Mouse (Mus musculus) embryonic facial prominence, embryonic 13.5 days (tissue): Measurements from ENCODE around the gene Adgrf5. TPM values are rescaled to one million over a fixed set of nuclear protein-coding genes. Genes with fewer than 3 reads are reported as not detected.
"Not testable (repeated sequence)": the region's sequence is repeated elsewhere in the genome, so short reads cannot be mapped to it uniquely, and the experiment has no call there.

Source experiments
- ATAC-seq: fragments of 200-750 bp; cut with Nextera tagmentation; 2 replicates; pipeline ENCODE4 v1.8.0; 2017; ENCODE audit warnings: low read depth; ENCODE audit not compliant: insufficient number of reproducible peaks, insufficient read depth, low FRiP score, low TSS enrichment
- H3K27ac ChIP-seq: fragments of 300-500 bp; sonication (generic); 2 replicates; pipeline ENCODE4 v1.5.1; 2015; ENCODE audit warnings: moderate library complexity, mild to moderate bottlenecking, inconsistent platforms
- H3K27me3 ChIP-seq: fragments of 300-500 bp; sonication (generic); 2 replicates; pipeline ENCODE4 v1.6.1; 2015; ENCODE audit warnings: mild to moderate bottlenecking, inconsistent platforms
- H3K36me3 ChIP-seq: fragments of 300-500 bp; sonication (generic); 2 replicates; pipeline ENCODE4 v1.6.1; 2015; ENCODE audit warnings: mild to moderate bottlenecking, inconsistent platforms
- H3K4me1 ChIP-seq: fragments of 300-500 bp; sonication (generic); 2 replicates; pipeline ENCODE4 v1.6.1; 2015; ENCODE audit warnings: inconsistent platforms
- H3K4me2 ChIP-seq: fragments of 300-500 bp; sonication (generic); 2 replicates; pipeline ENCODE4 v1.6.1; 2015; ENCODE audit warnings: moderate library complexity, mild to moderate bottlenecking, inconsistent platforms
- H3K4me3 ChIP-seq: fragments of 300-500 bp; sonication (generic); 2 replicates; pipeline ENCODE4 v1.5.1; 2015; ENCODE audit warnings: mild to moderate bottlenecking, inconsistent platforms
- H3K9ac ChIP-seq: fragments of 300-500 bp; sonication (generic); 2 replicates; pipeline ENCODE4 v1.6.1; 2015; ENCODE audit warnings: mild to moderate bottlenecking, inconsistent platforms
- H3K9me3 ChIP-seq: fragments of 300-500 bp; sonication (generic); 2 replicates; pipeline ENCODE4 v1.6.1; 2016; ENCODE audit warnings: inconsistent platforms
- WGBS: fragments of 180-500 bp; shearing (Covaris S2); methylation state at CpG from one replicate; pipeline ENCODE4 v1.1.7; 2015; ENCODE audit warnings: mixed read lengths; 5-methylcytosine and 5-hydroxymethylcytosine counted together
- polyA plus RNA-seq: library from polyadenylated mRNA; unstranded; fragments of >200 nt; fragmentation: Nextera tagmentation; extraction: Ambion mirVana; gene quantifications from 2 replicates; pipeline ENCODE4 v1.2.1, GENCODE M21; 2015

Gene Adgrf5
- polyA plus RNA-seq, 1 experiment from 2014 or later = 8.7 TPM

DNA sequence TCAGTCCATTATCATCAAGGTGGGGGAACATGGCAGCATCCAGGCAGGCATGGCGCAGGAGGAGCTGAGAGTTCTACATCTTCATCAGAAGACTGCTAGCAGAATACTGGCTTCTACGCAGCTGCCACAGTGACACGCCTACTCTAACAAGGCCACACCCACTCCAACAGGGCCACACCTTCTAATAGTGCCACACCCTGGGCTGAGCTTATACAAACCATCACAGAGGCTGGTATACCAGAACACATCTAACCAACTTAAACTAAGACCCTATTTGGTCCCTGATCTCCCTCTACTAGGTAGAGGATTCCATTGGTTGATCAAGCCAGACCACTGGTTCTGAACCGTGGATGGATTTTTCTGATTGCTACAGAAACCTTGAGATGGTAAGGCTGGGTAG is 112.3 kb downstream of the Adgrf5 start:
- no peak overlapping the region for H3K4me3 ChIP-seq
- WGBS = 82% methylated on average over 4 of the region's 4 CpGs
- peaks cover 11% of the 10 kb centered on the region; the same call in 1 of the 2 replicates for H3K4me1 ChIP-seq
- no peak for ATAC-seq
- H3K4me2 ChIP-seq = no peak overlapping the region
- H3K9ac ChIP-seq = no peak overlapping the region
- H3K9me3 ChIP-seq = no peaks in the 10 kb centered on the region
- H3K27me3 ChIP-seq = no peaks in the 10 kb centered on the region
- no peaks in the 10 kb centered on the region for H3K36me3 ChIP-seq
- no peak overlapping the region for H3K27ac ChIP-seq

DNA sequence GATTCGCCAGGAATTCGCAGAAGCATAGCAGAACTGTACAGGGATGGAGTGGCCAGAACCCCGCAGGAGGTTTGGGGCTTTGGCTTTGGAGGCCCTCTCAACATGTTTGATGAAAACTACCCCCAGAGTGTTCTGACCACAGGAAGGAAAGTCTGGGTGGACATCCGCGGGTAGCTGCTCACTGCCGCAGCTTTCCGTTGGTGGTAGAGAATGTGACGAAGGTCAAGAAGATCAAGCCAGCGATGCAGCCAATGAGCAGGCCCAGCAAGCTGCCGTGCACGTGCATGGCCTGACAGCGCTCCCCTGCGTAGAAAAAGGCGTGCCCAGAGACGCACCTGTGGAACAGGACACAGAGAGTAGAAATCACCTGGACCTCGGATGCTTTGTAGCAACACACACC is 114.5 kb downstream of the Adgrf5 start:
- ATAC-seq = no peak
- Histone ChIP-seq H3K4me2 (no peak overlapping the region), H3K4me3 (no peak overlapping the region), H3K27me3 (no peaks in the 10 kb centered on the region), H3K9ac (no peak overlapping the region), H3K27ac (no peak overlapping the region), H3K4me1 (peaks cover 9% of the 10 kb centered on the region; the same call in 1 of the 2 replicates), H3K9me3 (no peaks in the 10 kb centered on the region), H3K36me3 (no peaks in the 10 kb centered on the region)
- WGBS = 93% methylated on average over 16 of the region's 16 CpGs

DNA sequence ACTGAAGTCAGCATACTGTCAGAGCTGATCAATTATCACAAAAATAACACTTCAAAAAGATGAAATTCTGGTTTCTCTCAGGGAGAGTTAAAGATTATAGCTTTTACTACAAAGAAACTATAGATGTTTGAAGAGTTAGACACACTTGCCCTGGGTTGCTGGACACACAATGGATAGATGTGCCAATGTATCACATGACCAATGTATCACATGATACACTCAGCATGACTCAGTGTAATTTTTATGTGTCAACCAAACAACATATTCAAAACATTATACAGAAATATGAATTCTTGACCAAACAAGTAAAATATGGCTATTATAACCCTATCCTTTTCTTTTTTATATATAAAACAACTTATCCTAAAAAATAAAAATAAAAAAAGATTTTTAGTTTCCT is 117.4 kb downstream of the Adgrf5 start:
- no peak overlapping the region for H3K4me2 ChIP-seq
- ATAC-seq = no peak
- no peaks in the 10 kb centered on the region for H3K4me1 ChIP-seq
- H3K27me3 ChIP-seq = no peaks in the 10 kb centered on the region
- H3K9me3 ChIP-seq = no peaks in the 10 kb centered on the region
- no peak overlapping the region for H3K27ac ChIP-seq
- no peak overlapping the region for H3K4me3 ChIP-seq
- no peaks in the 10 kb centered on the region for H3K36me3 ChIP-seq
- no peak overlapping the region for H3K9ac ChIP-seq

DNA sequence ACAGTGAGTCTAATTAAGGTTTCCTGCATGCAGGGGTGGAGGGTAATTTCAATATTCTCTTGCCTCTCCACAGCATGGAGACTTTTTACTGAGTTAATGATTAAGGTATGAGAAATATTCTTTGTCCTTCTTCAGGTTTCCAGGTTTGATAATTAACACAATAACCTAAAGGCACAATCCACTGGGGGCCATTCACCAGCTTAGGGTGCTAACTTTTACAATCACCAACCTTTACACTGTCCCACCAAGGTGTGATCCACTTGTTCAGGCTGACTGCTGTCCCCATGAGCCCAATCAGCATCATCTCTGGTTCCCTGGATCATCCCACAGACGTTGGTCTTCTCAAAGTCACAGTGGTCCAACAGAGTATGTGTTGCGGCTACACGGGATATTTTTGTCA is 125.7 kb downstream of the Adgrf5 start:
- Histone ChIP-seq H3K27me3 (no peaks in the 10 kb centered on the region), H3K4me1 (no peaks in the 10 kb centered on the region), H3K36me3 (no peaks in the 10 kb centered on the region), H3K27ac (no peak overlapping the region), H3K9me3 (no peaks in the 10 kb centered on the region), H3K4me2 (no peak overlapping the region), H3K4me3 (no peak overlapping the region), H3K9ac (no peak overlapping the region)
- WGBS = 84% methylated on average over 3 of the region's 3 CpGs
- ATAC-seq = no peak

DNA sequence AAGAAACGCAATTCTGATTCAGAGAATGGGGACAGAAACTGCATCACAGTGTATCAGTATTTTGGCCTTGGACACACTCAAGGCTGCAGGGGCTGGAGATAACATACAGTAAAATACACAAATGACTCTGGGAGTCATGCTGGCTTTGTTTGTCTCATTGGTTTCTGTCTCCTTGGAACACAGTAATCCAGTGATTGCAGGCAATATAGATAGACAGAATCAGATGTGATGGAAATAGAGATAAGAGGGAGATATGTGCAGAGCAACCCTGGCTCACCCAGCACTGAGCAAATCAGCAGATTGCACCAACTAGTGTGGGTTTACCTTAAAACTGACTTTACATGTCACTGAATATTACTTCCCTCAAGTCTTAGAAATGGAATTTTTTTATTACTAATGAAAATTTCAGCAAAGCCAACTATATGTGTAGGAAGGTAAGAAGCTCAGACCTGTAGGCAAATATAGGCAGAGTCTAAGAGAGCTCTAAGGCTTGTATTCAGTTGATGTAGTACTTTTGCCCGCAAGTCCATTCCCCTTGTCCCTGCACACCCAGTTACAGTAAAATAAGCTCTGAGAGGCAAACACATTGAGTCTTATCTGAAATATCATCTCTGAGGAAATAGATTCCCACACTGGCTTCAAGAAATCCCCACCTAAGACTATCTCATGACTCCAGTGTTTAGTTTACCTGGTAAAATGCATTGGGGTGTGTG is 128.3 kb downstream of the Adgrf5 start:
- no peaks in the 10 kb centered on the region for H3K4me1 ChIP-seq
- H3K27me3 ChIP-seq = no peaks in the 10 kb centered on the region
- no peak for ATAC-seq
- no peak overlapping the region for H3K4me2 ChIP-seq
- H3K36me3 ChIP-seq = no peaks in the 10 kb centered on the region
- 85% methylated on average over 2 of the region's 2 CpGs for WGBS
- H3K4me3 ChIP-seq = no peak overlapping the region
- no peak overlapping the region for H3K27ac ChIP-seq
- H3K9me3 ChIP-seq = no peaks in the 10 kb centered on the region
- H3K9ac ChIP-seq = no peak overlapping the region

DNA sequence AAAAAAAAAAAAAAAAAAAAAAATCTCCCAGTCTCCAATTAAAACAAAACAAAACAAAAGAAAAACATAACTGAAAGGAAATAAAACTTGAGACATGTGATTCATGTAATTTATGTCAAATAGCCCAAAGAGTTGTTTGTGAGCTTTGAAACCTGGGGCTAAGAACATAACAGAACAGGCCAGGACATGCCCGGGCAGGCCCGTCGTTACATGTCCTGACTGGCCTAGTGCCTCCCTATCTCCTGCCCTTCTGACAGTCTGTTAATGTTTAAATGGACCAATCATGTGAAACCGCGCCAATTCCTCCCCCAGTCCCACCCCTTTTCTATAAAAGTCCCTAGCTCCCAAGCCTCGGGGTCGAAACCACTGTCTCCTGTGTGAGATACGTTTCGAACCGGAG is 130.1 kb downstream of the Adgrf5 start:
- H3K27me3 ChIP-seq, H3K27ac ChIP-seq, ATAC-seq, H3K4me3 ChIP-seq, H3K9me3 ChIP-seq, H3K9ac ChIP-seq, H3K4me2 ChIP-seq, H3K36me3 ChIP-seq, H3K4me1 ChIP-seq: not testable (repeated sequence)
- WGBS = 93% methylated on average over 10 of the region's 10 CpGs

DNA sequence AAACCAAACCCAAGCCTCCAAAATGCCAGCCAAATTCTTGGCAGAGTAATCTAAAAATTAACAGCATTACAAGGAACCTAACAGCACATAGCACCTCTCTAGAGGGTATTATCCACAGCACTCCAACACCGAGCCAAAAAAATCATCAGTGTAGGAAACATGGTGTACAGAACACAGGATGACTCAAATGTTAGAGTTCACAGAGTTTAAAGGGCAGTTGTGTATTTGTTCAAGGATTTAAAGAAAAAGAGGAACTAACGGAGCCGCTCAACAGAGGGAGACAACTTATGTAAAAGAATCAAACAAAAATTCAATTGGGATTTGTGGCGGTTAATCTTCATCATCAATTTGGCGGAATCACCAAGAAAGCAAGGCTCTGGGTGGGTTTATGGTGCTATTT is 135.3 kb downstream of the Adgrf5 start:
- Histone ChIP-seq H3K4me1 (no peaks in the 10 kb centered on the region), H3K27ac (no peak overlapping the region), H3K27me3 (no peaks in the 10 kb centered on the region), H3K4me2 (no peak overlapping the region), H3K36me3 (no peaks in the 10 kb centered on the region), H3K9ac (no peak overlapping the region), H3K4me3 (no peak overlapping the region), H3K9me3 (no peaks in the 10 kb centered on the region)
- 84% methylated on average over 5 of the region's 5 CpGs for whole genome bisulfite sequencing
- ATAC-seq = no peak

DNA sequence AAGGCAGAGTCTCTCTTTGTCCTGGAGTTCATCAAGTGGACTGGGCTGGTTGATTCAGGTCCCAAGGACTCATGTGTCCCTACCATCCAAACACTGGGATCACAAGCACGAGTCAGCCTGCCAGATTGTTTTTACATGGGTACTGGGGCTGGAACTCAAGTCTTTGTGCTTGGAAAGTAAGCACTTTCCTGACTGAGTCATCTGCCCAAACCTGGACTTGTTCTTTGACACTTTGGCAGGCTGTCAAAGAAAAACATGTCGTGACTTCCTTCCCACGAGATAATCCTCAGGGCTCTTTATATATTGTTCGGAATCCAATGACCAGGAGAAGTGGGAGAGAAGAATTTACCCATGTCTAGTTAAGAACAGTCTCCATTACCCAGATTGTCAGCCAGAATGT is 137.3 kb downstream of the Adgrf5 start:
- Histone ChIP-seq H3K36me3 (no peaks in the 10 kb centered on the region), H3K27me3 (no peaks in the 10 kb centered on the region), H3K9ac (no peak overlapping the region), H3K9me3 (no peaks in the 10 kb centered on the region), H3K4me2 (no peak overlapping the region), H3K4me1 (no peaks in the 10 kb centered on the region), H3K4me3 (no peak overlapping the region), H3K27ac (no peak overlapping the region)
- WGBS = 68% methylated on average over 4 of the region's 4 CpGs
- ATAC-seq = no peak

DNA sequence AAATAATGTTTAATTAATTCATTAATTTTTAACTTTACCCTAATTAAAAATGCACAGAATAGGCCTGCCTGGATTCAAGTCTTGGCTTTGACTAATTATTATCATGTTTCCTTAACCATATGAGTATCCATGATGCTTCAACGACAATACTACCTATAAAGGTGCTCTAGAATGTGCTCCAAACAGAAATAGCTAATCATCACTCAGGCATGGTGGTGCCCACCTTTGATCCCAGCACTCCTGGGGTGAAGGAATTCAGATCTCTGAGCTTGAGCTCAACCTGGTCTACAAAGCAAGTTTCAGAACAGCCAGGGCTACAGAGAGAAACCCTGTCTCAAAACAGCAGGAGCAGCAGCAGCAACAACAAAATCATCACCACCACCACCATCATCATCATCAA is 140.3 kb downstream of the Adgrf5 start:
- no peak overlapping the region for H3K27ac ChIP-seq
- no peak overlapping the region for H3K9ac ChIP-seq
- no peaks in the 10 kb centered on the region for H3K27me3 ChIP-seq
- no peaks in the 10 kb centered on the region for H3K4me1 ChIP-seq
- no peaks in the 10 kb centered on the region for H3K36me3 ChIP-seq
- no peak overlapping the region for H3K4me2 ChIP-seq
- ATAC-seq = no peak
- H3K4me3 ChIP-seq = no peak overlapping the region
- 80% methylated on average over 1 of the region's 1 CpGs for WGBS
- H3K9me3 ChIP-seq = no peaks in the 10 kb centered on the region

DNA sequence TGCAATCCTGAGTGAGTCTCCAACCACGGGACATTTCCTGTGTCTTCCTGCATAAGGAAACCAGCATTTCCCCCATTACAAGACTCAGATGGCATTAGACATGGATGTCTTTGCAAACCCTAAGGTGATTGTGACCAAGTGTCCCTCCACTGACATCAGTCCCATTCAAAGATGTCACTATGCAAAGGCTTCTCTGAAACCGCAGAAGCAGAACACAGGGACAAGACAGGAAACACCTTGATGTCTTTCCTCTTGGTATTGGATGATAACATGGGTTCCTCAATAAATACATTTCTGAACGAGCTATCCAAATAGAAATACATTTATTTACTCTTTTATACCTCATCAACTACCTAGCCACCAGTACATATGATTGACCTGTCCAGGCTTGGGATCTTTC is 141.0 kb downstream of the Adgrf5 start:
- 78% methylated on average over 3 of the region's 3 CpGs for WGBS
- H3K9me3 ChIP-seq = no peaks in the 10 kb centered on the region

DNA sequence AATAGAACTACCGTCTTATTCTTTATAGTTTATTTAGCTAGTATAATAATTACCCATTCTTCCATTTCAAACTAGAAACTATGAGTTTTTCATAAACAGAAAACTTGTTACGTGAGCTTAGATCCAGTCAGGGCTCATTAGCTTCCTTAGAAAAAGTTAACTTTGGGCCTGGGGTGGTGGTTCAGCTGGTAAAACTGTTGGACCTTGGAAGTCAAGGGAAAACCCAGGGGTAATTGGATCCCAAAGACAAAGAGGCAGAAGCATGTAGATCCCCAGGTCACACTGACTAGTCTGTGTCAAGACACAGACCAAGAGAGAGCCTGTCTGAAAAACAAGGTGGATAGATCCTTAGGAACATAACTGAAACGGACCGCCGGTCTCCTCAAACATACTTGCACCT is 141.4 kb downstream of the Adgrf5 start:
- Histone ChIP-seq H3K27me3 (no peaks in the 10 kb centered on the region), H3K27ac (no peak overlapping the region), H3K9me3 (no peaks in the 10 kb centered on the region), H3K4me2 (no peak overlapping the region), H3K4me1 (no peaks in the 10 kb centered on the region), H3K36me3 (no peaks in the 10 kb centered on the region), H3K4me3 (no peak overlapping the region), H3K9ac (no peak overlapping the region)
- ATAC-seq = no peak
- 91% methylated on average over 5 of the region's 5 CpGs for WGBS

More for the DNA sequence above, 141.0 kb downstream of the Adgrf5 start:
- Histone ChIP-seq H3K27ac (no peak overlapping the region), H3K36me3 (no peaks in the 10 kb centered on the region), H3K9ac (no peak overlapping the region), H3K27me3 (no peaks in the 10 kb centered on the region), H3K4me3 (no peak overlapping the region), H3K4me2 (no peak overlapping the region), H3K4me1 (no peaks in the 10 kb centered on the region)
- ATAC-seq = no peak

DNA sequence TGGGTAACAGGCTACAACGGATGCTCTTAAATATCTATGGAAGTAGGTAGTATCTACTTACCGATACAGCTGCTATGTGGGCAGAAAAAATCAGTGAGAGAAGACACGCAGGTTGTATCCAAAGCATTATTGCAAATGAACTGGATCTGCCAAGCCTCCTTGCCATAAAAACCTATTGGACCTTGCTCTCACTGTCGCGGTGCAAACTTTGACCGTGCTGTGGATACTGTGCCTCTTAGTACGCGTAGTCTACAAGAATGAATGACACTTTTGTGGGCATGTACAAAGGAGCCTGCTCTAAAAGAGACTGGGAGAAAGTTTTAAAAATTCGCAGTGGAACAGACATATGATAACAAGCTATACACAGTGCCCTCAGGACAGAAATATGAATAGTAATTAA is 142.3 kb downstream of the Adgrf5 start, which contains the start of gene Mep1a:
Gene Mep1a (minus strand): TSS at position 221 of the 400 bp plus-strand sequence.
- Histone ChIP-seq H3K9me3 (no peaks in the 10 kb centered on the region), H3K27me3 (no peaks in the 10 kb centered on the region), H3K9ac (no peak within 1 kb of the TSS), H3K36me3 (no peaks in the 10 kb centered on the region), H3K4me3 (no peak within 1 kb of the TSS), H3K27ac (no peak within 1 kb of the TSS), H3K4me2 (no peak within 1 kb of the TSS), H3K4me1 (no peaks in the 10 kb centered on the region)
- no peak for ATAC-seq
- 87% methylated on average over 9 of the region's 9 CpGs for WGBS
